Mouse (Mus musculus) testis, adult 2 months (tissue): ENCODE results near the gene Eif4g1. TPM values are rescaled to one million over a fixed set of nuclear protein-coding genes. Genes with fewer than 3 reads are reported as not detected.
A peak's percentile ranks its signal among the peaks of the same experiment; 100 is the strongest.

ENCODE experiments used
- H3K27ac ChIP-seq: fragments of 200-500 bp; 2 replicates; pipeline ENCODE4 v1.5.1; 2012; ENCODE audit warnings: low read depth, low read length; ENCODE audit not compliant: control insufficient read depth, insufficient read depth
- H3K27me3 ChIP-seq: fragments of 200-500 bp; 2 replicates; pipeline ENCODE4 v1.6.1; 2012; ENCODE audit warnings: mild to moderate bottlenecking, low read length, moderate library complexity; ENCODE audit not compliant: control insufficient read depth, insufficient read depth
- H3K36me3 ChIP-seq: fragments of 200-500 bp; 2 replicates; pipeline ENCODE4 v1.6.1; 2012; ENCODE audit warnings: mild to moderate bottlenecking, low read length; ENCODE audit not compliant: control insufficient read depth, insufficient read depth
- H3K4me1 ChIP-seq: fragments of 200-500 bp; 2 replicates; pipeline ENCODE4 v1.6.1; 2012; ENCODE audit warnings: low read length; ENCODE audit not compliant: control insufficient read depth, insufficient read depth
- H3K4me3 ChIP-seq: fragments of 200-500 bp; 2 replicates; pipeline ENCODE4 v1.5.1; 2012; ENCODE audit warnings: low read depth, mild to moderate bottlenecking, low read length, moderate library complexity, mixed read lengths; ENCODE audit not compliant: control insufficient read depth
- CTCF ChIP-seq: fragments of 200-500 bp; IDR thresholded peaks from 2 replicates; pipeline ENCODE4 v1.5.1; 2012; ENCODE audit warnings: low read depth, mild to moderate bottlenecking, inconsistent platforms, low read length, moderate library complexity; ENCODE audit not compliant: control insufficient read depth, insufficient read depth, insufficient replicate concordance
- POLR2A ChIP-seq: fragments of 200-500 bp; IDR thresholded peaks from 2 replicates; pipeline ENCODE4 v1.6.1; 2012; ENCODE audit warnings: low read depth, mild to moderate bottlenecking, inconsistent platforms, low read length, moderate library complexity; ENCODE audit not compliant: control insufficient read depth
- polyA plus RNA-seq: library from polyadenylated mRNA; depleted of rRNA; stranded (reverse); fragments of >200 nt; gene quantifications from 2 replicates; pipeline ENCODE4 v1.2.3, GENCODE M21; 2012

Eif4g1 gene
- polyA plus RNA-seq, 1 experiment: 251 TPM

DNA sequence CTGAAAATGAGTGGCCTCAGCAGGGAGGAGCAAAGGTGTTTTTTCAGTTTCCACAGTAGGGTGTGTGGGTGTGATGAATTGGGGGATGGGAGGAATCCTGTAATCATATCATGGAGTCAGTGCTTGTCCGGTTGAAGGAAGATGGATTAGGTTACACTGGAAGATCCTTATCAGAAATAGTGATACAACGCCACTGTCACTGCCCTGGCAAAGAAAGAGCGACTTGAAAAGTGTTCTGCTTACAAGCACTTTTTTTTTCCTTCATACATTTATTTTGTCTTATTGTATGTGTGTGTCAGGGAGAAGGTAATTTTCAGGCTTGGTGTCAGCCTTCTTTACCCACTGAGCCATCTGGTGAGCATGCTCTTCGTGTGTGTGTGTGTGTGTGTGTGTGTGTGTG lies 54.6 kb downstream of the Eif4g1 start:
- Histone ChIP-seq H3K27me3 (no peaks in the 10 kb centered on the region), H3K27ac (no peak overlapping the region), H3K36me3 (no peaks in the 10 kb centered on the region), H3K4me3 (no peak overlapping the region), H3K4me1 (peaks cover 2% of the 10 kb centered on the region; the same call in 1 of the 2 replicates)
- TF ChIP-seq POLR2A (no peak), CTCF (no peak)

DNA sequence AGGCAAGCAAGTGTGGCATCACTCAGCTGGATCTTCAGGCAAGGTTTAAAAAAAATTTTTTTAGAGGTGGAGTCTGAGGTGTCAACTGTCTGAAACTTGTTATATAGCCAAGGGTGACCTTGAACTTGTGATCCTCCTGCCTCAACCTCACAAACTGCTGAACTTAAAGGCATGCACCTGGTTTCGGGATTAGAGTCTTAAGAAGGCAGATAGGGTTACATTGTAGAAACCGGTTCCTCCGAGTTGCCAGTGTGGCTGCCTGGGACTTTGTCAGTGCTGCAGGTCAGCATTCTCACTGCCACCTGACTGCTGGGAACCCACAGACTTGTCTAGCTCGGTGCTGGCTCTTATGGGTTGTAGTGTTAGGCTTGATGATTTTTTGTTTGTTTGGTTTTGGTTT lies 55.1 kb downstream of the Eif4g1 start:
- Histone ChIP-seq H3K4me1 (peaks cover 2% of the 10 kb centered on the region; the same call in 1 of the 2 replicates), H3K27me3 (no peaks in the 10 kb centered on the region), H3K36me3 (no peaks in the 10 kb centered on the region), H3K4me3 (no peak overlapping the region), H3K27ac (no peak overlapping the region)
- TF ChIP-seq CTCF (no peak), POLR2A (no peak)

DNA sequence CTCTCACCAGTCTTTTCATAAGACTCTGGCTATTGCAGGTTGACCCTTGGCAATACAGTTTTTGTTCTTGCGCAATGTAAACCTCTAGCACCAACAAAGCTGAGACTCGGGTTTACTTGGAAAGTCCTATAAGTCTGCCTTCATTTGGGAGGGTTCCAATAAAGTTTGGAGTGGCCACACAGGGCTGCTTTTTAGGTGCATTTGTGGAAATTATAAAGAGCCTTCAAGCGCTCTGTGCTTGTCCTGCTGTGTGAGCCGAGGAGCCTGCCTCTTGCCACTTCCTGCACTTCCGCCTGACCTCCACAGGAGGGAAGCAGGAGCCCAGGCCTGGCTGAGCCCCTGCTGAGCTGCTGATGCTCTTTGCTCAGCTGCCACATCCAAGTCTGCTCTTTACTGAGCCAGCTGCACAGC lies 56.2 kb downstream of the Eif4g1 start:
- H3K4me3 ChIP-seq: no peak overlapping the region
- no peaks in the 10 kb centered on the region for H3K36me3 ChIP-seq
- no peak for TF ChIP-seq POLR2A
- TF ChIP-seq CTCF: peak; percentile 71; the same call in 1 of the 2 replicates
- H3K27me3 ChIP-seq: no peaks in the 10 kb centered on the region
- H3K27ac ChIP-seq: no peak overlapping the region
- H3K4me1 ChIP-seq: no peaks in the 10 kb centered on the region

GRCm38 (mm10) chr16:20725321-20725720 lies 57.2 kb downstream of the Eif4g1 start:
- Histone ChIP-seq H3K27me3 (no peaks in the 10 kb centered on the region), H3K27ac (no peak overlapping the region)
- TF ChIP-seq CTCF (no peak), POLR2A (no peak)

GRCm38 (mm10) chr16:20725750-20726149 lies 57.6 kb downstream of the Eif4g1 start:
- Histone ChIP-seq H3K4me1 (no peaks in the 10 kb centered on the region; the same call in 1 of the 2 replicates), H3K36me3 (no peaks in the 10 kb centered on the region), H3K4me3 (no peak overlapping the region), H3K27ac (no peak overlapping the region), H3K27me3 (no peaks in the 10 kb centered on the region)
- no peak for TF ChIP-seq POLR2A
- TF ChIP-seq CTCF: no peak

More at GRCm38 (mm10) chr16:20725321-20725720, 57.2 kb downstream of the Eif4g1 start:
- H3K4me3 ChIP-seq: no peak overlapping the region
- no peaks in the 10 kb centered on the region; the same call in 1 of the 2 replicates for H3K4me1 ChIP-seq
- no peaks in the 10 kb centered on the region for H3K36me3 ChIP-seq

DNA sequence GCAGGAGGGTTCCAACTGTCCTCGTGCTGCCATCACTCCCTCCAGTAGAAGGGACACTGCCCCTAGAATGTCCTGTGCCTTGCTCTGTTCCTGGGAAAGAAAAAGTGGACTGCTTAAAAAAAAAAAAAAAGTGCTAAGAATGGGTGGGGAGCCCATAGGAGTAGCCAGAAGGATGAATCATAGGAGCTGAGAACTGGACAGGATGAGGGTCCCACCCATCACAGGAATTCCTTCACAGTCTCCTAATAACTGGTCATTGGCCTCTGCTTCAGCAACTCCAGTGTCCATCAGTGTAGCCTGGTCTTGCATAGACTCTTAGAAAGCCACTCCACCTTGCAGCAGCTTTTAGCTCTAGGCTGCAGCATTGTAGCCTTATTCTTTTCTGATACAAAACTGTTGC lies 58.3 kb downstream of the Eif4g1 start:
- no peak for TF ChIP-seq CTCF
- TF ChIP-seq POLR2A: no peak
- no peaks in the 10 kb centered on the region; the same call in 1 of the 2 replicates for H3K4me1 ChIP-seq
- no peak overlapping the region for H3K27ac ChIP-seq
- H3K4me3 ChIP-seq: no peak overlapping the region
- no peaks in the 10 kb centered on the region for H3K36me3 ChIP-seq
- H3K27me3 ChIP-seq: no peaks in the 10 kb centered on the region

GRCm38 (mm10) chr16:20730293-20730711 lies 62.2 kb downstream of the Eif4g1 start:
- no peaks in the 10 kb centered on the region; the same call in 1 of the 2 replicates for H3K27me3 ChIP-seq
- TF ChIP-seq POLR2A (no peak), CTCF (no peak)
- no peaks in the 10 kb centered on the region for H3K36me3 ChIP-seq
- H3K4me1 ChIP-seq: peaks cover 5% of the 10 kb centered on the region; the same call in 1 of the 2 replicates
- H3K27ac ChIP-seq: no peak overlapping the region
- no peak overlapping the region for H3K4me3 ChIP-seq
